Mouse (Mus musculus) forebrain, embryonic 15.5 days (tissue): Measurements from ENCODE around the gene Pet117. TPM values are rescaled to one million over a fixed set of nuclear protein-coding genes. Genes with fewer than 3 reads are reported as not detected.

Source experiments
- ATAC-seq: fragments of 200-750 bp; cut with Nextera tagmentation; replicated peaks from 2 replicates; pipeline ENCODE4 v1.8.0; 2017; ENCODE audit warnings: mild to moderate bottlenecking, moderate TSS enrichment, moderate library complexity
- H3K27ac ChIP-seq: fragments of 300-500 bp; sonication (generic); replicated peaks from 2 replicates; pipeline ENCODE4 v1.5.1; 2015; ENCODE audit warnings: mild to moderate bottlenecking, inconsistent platforms
- H3K27me3 ChIP-seq: fragments of 300-500 bp; sonication (generic); 2 replicates; pipeline ENCODE4 v1.6.1; 2015; ENCODE audit warnings: inconsistent platforms
- H3K36me3 ChIP-seq: fragments of 300-500 bp; sonication (generic); 2 replicates; pipeline ENCODE4 v1.6.1; 2015; ENCODE audit warnings: mild to moderate bottlenecking, inconsistent platforms
- H3K4me1 ChIP-seq: fragments of 300-500 bp; sonication (generic); 2 replicates; pipeline ENCODE4 v1.6.1; 2015; ENCODE audit warnings: inconsistent platforms
- H3K4me2 ChIP-seq: fragments of 300-500 bp; sonication (generic); replicated peaks from 2 replicates; pipeline ENCODE4 v1.6.1; 2015; ENCODE audit warnings: mild to moderate bottlenecking, inconsistent platforms
- H3K4me3 ChIP-seq: fragments of 300-500 bp; sonication (generic); 2 replicates; pipeline ENCODE4 v1.5.1; 2015; ENCODE audit warnings: mild to moderate bottlenecking, inconsistent platforms
- H3K9ac ChIP-seq: fragments of 300-500 bp; sonication (generic); replicated peaks from 2 replicates; pipeline ENCODE4 v1.6.1; 2015; ENCODE audit warnings: mild to moderate bottlenecking, inconsistent platforms
- H3K9me3 ChIP-seq: fragments of 300-500 bp; sonication (generic); 2 replicates; pipeline ENCODE4 v1.6.1; 2016; ENCODE audit warnings: inconsistent platforms
- WGBS: fragments of 180-500 bp; shearing (Covaris S2); methylation state at CpG from one replicate; pipeline ENCODE4 v1.1.7; 2015; ENCODE audit warnings: mixed read lengths; 5-methylcytosine and 5-hydroxymethylcytosine counted together
- polyA plus RNA-seq: library from polyadenylated mRNA; unstranded; fragments of >200 nt; fragmentation: Nextera tagmentation; extraction: Ambion mirVana; gene quantifications from 2 replicates; pipeline ENCODE4 v1.2.1, GENCODE M21; 2015

Gene Pet117
- 1.6 TPM in 1 of 2 replicates, not detected in the other for polyA plus RNA-seq

- peak within 1 kb of the TSS; percentile 87 for H3K9ac ChIP-seq
- 7% methylated on average over 38 of the region's 38 CpGs for WGBS
- peak within 1 kb of the TSS; percentile 60 for H3K4me2 ChIP-seq
- no peaks in the 10 kb centered on the region for H3K27me3 ChIP-seq
- H3K9me3 ChIP-seq = no peaks in the 10 kb centered on the region
- peaks cover 5% of the 10 kb centered on the region for H3K36me3 ChIP-seq
- peak; percentile 96 for ATAC-seq
- peak within 1 kb of the TSS; percentile 96 for H3K27ac ChIP-seq
- peaks cover 16% of the 10 kb centered on the region for H3K4me1 ChIP-seq
- H3K4me3 ChIP-seq = peak within 1 kb of the TSS; percentile 79
Measured at GRCm38 (mm10) chr2:144368400-144369019, at the start of gene Pet117, which contains the start of gene Kat14. Pet117 (plus strand) TSS chr2:144368996. Kat14 (plus strand) TSS chr2:144368983.

GRCm38 (mm10) chr2:144324218-144324617, 44.6 kb upstream of the Pet117 start:
- H3K4me1 ChIP-seq = no peaks in the 10 kb centered on the region
- no peak overlapping the region for H3K9ac ChIP-seq
- H3K36me3 ChIP-seq = no peaks in the 10 kb centered on the region
- H3K4me3 ChIP-seq = no peak overlapping the region
- H3K9me3 ChIP-seq = no peaks in the 10 kb centered on the region
- H3K27ac ChIP-seq = no peak overlapping the region
- no peak for ATAC-seq
- WGBS = 60% methylated on average over 3 of the region's 3 CpGs
- H3K27me3 ChIP-seq = peaks cover 13% of the 10 kb centered on the region; the same call in 1 of the 2 replicates
- H3K4me2 ChIP-seq = no peak overlapping the region

GRCm38 (mm10) chr2:144329451-144329850, 39.3 kb upstream of the Pet117 start:
- Histone ChIP-seq H3K4me3 (no peak overlapping the region), H3K27ac (no peak overlapping the region), H3K4me1 (peaks cover 32% of the 10 kb centered on the region), H3K27me3 (peaks cover 61% of the 10 kb centered on the region), H3K9ac (no peak overlapping the region), H3K9me3 (no peaks in the 10 kb centered on the region), H3K4me2 (no peak overlapping the region), H3K36me3 (no peaks in the 10 kb centered on the region)
- ATAC-seq = no peak
- WGBS = 4% methylated on average over 10 of the region's 10 CpGs

- Histone ChIP-seq H3K4me1 (peaks cover 32% of the 10 kb centered on the region), H3K9me3 (no peaks in the 10 kb centered on the region), H3K36me3 (no peaks in the 10 kb centered on the region), H3K9ac (no peak overlapping the region), H3K27ac (no peak overlapping the region), H3K4me3 (0 out of 2 replicates have a peak overlapping the region, but pooled peaks have one; percentile 46), H3K4me2 (no peak overlapping the region), H3K27me3 (peaks cover 62% of the 10 kb centered on the region)
- ATAC-seq = no peak
- WGBS = 2% methylated on average over 10 of the region's 10 CpGs
Measured at GRCm38 (mm10) chr2:144329937-144330336, 38.9 kb upstream of the Pet117 start.

GRCm38 (mm10) chr2:144330352-144330959, 38.3 kb upstream of the Pet117 start:
- Histone ChIP-seq H3K27me3 (peaks cover 66% of the 10 kb centered on the region), H3K27ac (no peak overlapping the region), H3K9me3 (no peaks in the 10 kb centered on the region), H3K4me1 (peaks cover 32% of the 10 kb centered on the region), H3K36me3 (no peaks in the 10 kb centered on the region), H3K4me2 (peak overlapping the region; percentile 87), H3K4me3 (peak overlapping the region; percentile 46), H3K9ac (peak overlapping the region; percentile 37)
- peak; percentile 14; the same call in 1 of the 2 replicates for ATAC-seq
- 1% methylated on average over 35 of the region's 41 CpGs for WGBS

GRCm38 (mm10) chr2:144330960-144331371, 37.8 kb upstream of the Pet117 start:
- WGBS = under 1% methylated on average over 47 of the region's 50 CpGs
- Histone ChIP-seq H3K9me3 (no peaks in the 10 kb centered on the region), H3K9ac (peak overlapping the region; percentile 37), H3K4me1 (peaks cover 32% of the 10 kb centered on the region), H3K27me3 (peaks cover 69% of the 10 kb centered on the region), H3K4me3 (peak overlapping the region; percentile 46), H3K27ac (no peak overlapping the region), H3K4me2 (peak overlapping the region; percentile 87), H3K36me3 (no peaks in the 10 kb centered on the region)
- peak; percentile 48 for ATAC-seq

- H3K9me3 ChIP-seq = no peaks in the 10 kb centered on the region
- peak within 1 kb of the TSS; percentile 46 for H3K4me3 ChIP-seq
- ATAC-seq = peak; percentile 53
- peak within 1 kb of the TSS; percentile 37 for H3K9ac ChIP-seq
- peaks cover 74% of the 10 kb centered on the region for H3K27me3 ChIP-seq
- H3K4me1 ChIP-seq = peaks cover 32% of the 10 kb centered on the region
- WGBS = 1% methylated on average over 59 of the region's 62 CpGs
- no peak within 1 kb of the TSS for H3K27ac ChIP-seq
- H3K36me3 ChIP-seq = no peaks in the 10 kb centered on the region
- peak within 1 kb of the TSS; percentile 87 for H3K4me2 ChIP-seq
Measured at GRCm38 (mm10) chr2:144331401-144332302, 37.1 kb upstream of the Pet117 start, which contains the start of gene Ovol2. Ovol2 (minus strand) TSS chr2:144332146.

- WGBS = 8% methylated on average over 9 of the region's 9 CpGs
- no peak for ATAC-seq
Measured at GRCm38 (mm10) chr2:144332486-144332885, 36.3 kb upstream of the Pet117 start.

GRCm38 (mm10) chr2:144333138-144333842, 35.5 kb upstream of the Pet117 start:
- 9% methylated on average over 28 of the region's 28 CpGs for WGBS
- Histone ChIP-seq H3K4me2 (peak overlapping the region; percentile 35), H3K27me3 (peaks cover 70% of the 10 kb centered on the region), H3K9me3 (no peaks in the 10 kb centered on the region), H3K27ac (no peak overlapping the region), H3K4me1 (peaks cover 32% of the 10 kb centered on the region), H3K9ac (no peak overlapping the region), H3K36me3 (no peaks in the 10 kb centered on the region), H3K4me3 (peak overlapping the region; percentile 25)
- ATAC-seq = 0 out of 2 replicates have a peak, but pooled peaks have one; percentile 15

More at GRCm38 (mm10) chr2:144332486-144332885, 36.3 kb upstream of the Pet117 start:
- Histone ChIP-seq H3K27ac (no peak overlapping the region), H3K27me3 (peaks cover 73% of the 10 kb centered on the region), H3K9ac (no peak overlapping the region), H3K4me2 (peak overlapping the region; percentile 87), H3K36me3 (no peaks in the 10 kb centered on the region), H3K9me3 (no peaks in the 10 kb centered on the region), H3K4me3 (peak overlapping the region; percentile 25), H3K4me1 (peaks cover 32% of the 10 kb centered on the region)

GRCm38 (mm10) chr2:144337230-144337629, 31.6 kb upstream of the Pet117 start:
- Histone ChIP-seq H3K36me3 (no peaks in the 10 kb centered on the region), H3K9me3 (no peaks in the 10 kb centered on the region), H3K4me2 (no peak overlapping the region), H3K4me3 (no peak overlapping the region), H3K4me1 (peaks cover 11% of the 10 kb centered on the region), H3K27ac (no peak overlapping the region), H3K27me3 (peaks cover 33% of the 10 kb centered on the region), H3K9ac (no peak overlapping the region)
- no peak for ATAC-seq
- 80% methylated on average over 3 of the region's 3 CpGs for WGBS

- Histone ChIP-seq H3K4me2 (no peak overlapping the region), H3K36me3 (no peaks in the 10 kb centered on the region), H3K4me1 (peaks cover 8% of the 10 kb centered on the region), H3K9ac (no peak overlapping the region), H3K27me3 (peaks cover 31% of the 10 kb centered on the region), H3K9me3 (no peaks in the 10 kb centered on the region), H3K4me3 (no peak overlapping the region), H3K27ac (no peak overlapping the region)
- WGBS = 85% methylated on average over 4 of the region's 8 CpGs
- ATAC-seq = no peak
Measured at GRCm38 (mm10) chr2:144337701-144338100, 31.1 kb upstream of the Pet117 start.
